Mouse (Mus musculus) gastrocnemius, adult 18-20 months (tissue): ENCODE results near the gene Eif2b4. TPM values are rescaled to one million over a fixed set of nuclear protein-coding genes. Genes with fewer than 3 reads are reported as not detected.

Experiments
- DNase-seq: peaks from one replicate; pipeline ENCODE4 v3.0.0; 2021; ENCODE audit warnings: low spot score
- total RNA-seq, 2 experiments: library from RNA; stranded (reverse); gene quantifications; 2 replicates each; pipeline ENCODE4 v1.2.3; 2021

Gene Eif2b4
- total RNA-seq, 2 experiments from 2014 or later = 42.9 to 46.8 TPM

DNA sequence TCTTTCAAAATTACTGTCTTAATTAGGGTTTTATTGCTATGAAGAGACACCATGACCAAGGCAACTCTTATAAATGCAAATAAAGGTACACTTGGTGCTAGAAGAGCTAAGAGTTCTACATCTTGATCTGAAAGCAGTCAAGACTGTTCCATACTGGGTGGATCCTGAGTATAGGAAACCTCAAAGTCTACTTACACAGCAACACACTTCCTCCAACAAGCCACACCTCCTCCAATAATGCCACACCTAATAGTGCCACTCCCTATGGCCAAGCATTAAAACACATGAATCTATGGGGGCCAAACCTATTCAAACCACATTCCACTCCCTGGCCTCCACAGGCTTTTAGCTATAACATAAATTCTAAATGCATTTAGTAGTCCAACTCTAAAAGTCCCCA is 30.8 kb downstream of the Eif2b4 start:
- DNase-seq = no peak

DNA sequence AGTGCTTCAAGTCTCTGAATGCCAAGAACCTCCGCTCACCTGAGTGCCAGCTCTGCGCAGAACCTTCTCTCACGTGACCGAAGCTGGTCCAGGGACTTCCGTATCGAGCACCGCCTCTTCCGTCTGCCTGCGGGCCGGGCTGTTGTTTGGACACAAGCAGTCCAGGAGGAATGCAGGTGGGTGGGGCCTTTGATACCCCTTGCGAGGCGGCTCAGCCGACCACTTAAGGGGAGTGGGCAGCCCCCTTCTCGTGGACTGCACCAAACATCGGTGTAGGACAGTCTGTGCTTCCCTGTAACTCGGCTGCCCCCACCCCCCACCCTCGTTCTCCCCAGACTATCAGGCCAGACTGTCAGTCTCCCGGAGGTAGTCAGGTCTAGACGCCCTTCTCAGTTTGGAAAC is 39.1 kb downstream of the Eif2b4 start, which contains the start of gene Mpv17:
Gene Mpv17, minus strand, starts transcription at position 100 of the 402 bp plus-strand sequence.
- DNase-seq = peak; percentile 84

- peak; percentile 59 for DNase-seq
Observed at GRCm38 (mm10) chr5:31153516-31154151, 39.6 kb downstream of the Eif2b4 start.

GRCm38 (mm10) chr5:31151746-31152145 is 41.5 kb downstream of the Eif2b4 start:
- DNase-seq = no peak

GRCm38 (mm10) chr5:31149781-31150180 is 43.4 kb downstream of the Eif2b4 start:
- no peak for DNase-seq

- no peak for DNase-seq
Observed at GRCm38 (mm10) chr5:31138968-31139425, 54.2 kb downstream of the Eif2b4 start.

GRCm38 (mm10) chr5:31138241-31138967 is 54.8 kb downstream of the Eif2b4 start, which contains the start of gene Ucn:
Gene Ucn, minus strand, starts transcription at chr5:31138829.
- no peak for DNase-seq

GRCm38 (mm10) chr5:31137658-31138057 is 55.6 kb downstream of the Eif2b4 start:
- no peak for DNase-seq

Other genes starting within 250 kb of the Eif2b4 start
- 1 to 10 TPM; 3.0 to 3.9 TPM for gene Cgref1, start 247.8 kb downstream of the Eif2b4 start, total RNA-seq
- 10 to 100 TPM; 70.5 to 78.2 TPM for gene Preb, start 233.1 kb downstream of the Eif2b4 start, total RNA-seq
- gene Tcf23, start 224.8 kb downstream of the Eif2b4 start, total RNA-seq = under 1 TPM; 0.07 to 0.21 TPM
- gene Atraid, start 145.1 kb downstream of the Eif2b4 start, total RNA-seq = 10 to 100 TPM; 45.3 to 45.4 TPM
- 1 to 10 TPM; 4.3 to 5.7 TPM for gene Slc5a6, start 144.5 kb downstream of the Eif2b4 start, total RNA-seq
- 10 to 100 TPM; 21.0 to 24.9 TPM for gene Cad, start 138.7 kb downstream of the Eif2b4 start, total RNA-seq
- gene Dnajc5g, start 87.1 kb downstream of the Eif2b4 start, total RNA-seq = not detected
- gene Slc30a3, start 85.2 kb downstream of the Eif2b4 start, total RNA-seq = under 1 TPM in 1 of 2 experiments, not detected in 1; 0.09 TPM
- gene Trim54, start 76.7 kb downstream of the Eif2b4 start, total RNA-seq = 100 to 1,000 TPM; 438 to 512 TPM
- gene Ucn, start 54.6 kb downstream of the Eif2b4 start, total RNA-seq = not detected
- gene Mpv17, start 39.2 kb downstream of the Eif2b4 start, total RNA-seq = 10 to 100 TPM; 18.8 to 22.0 TPM
- under 1 TPM; 0.28 to 0.50 TPM for gene Gm29609, start 13.5 kb downstream of the Eif2b4 start, total RNA-seq
- gene Gtf3c2, start 13.3 kb downstream of the Eif2b4 start, total RNA-seq = 10 to 100 TPM; 20.7 to 20.9 TPM
- gene Snx17, start 203 bp downstream of the Eif2b4 start, total RNA-seq = 10 to 100 TPM; 29.1 to 30.8 TPM
- 1 to 10 TPM; 6.0 to 7.2 TPM for gene Zfp513, start 8.9 kb upstream of the Eif2b4 start, total RNA-seq
- 10 to 100 TPM; 37.8 to 43.9 TPM for gene Ppm1g, start 27.3 kb upstream of the Eif2b4 start, total RNA-seq
- gene Nrbp1, start 47.4 kb upstream of the Eif2b4 start, total RNA-seq = 10 to 100 TPM; 50.3 to 54.9 TPM
- not detected for gene Gm9970, start 47.8 kb upstream of the Eif2b4 start, total RNA-seq
- 1 to 10 TPM; 1.9 to 2.1 TPM for gene Krtcap3, start 58.3 kb upstream of the Eif2b4 start, total RNA-seq
- 10 to 100 TPM; 26.2 to 26.9 TPM for gene Ift172, start 97.7 kb upstream of the Eif2b4 start, total RNA-seq
- 1 to 10 TPM; 1.5 to 1.6 TPM for gene Fndc4, start 102.7 kb upstream of the Eif2b4 start, total RNA-seq
- gene Gckr, start 104.0 kb upstream of the Eif2b4 start, total RNA-seq = not detected